Mouse (Mus musculus) A20 (cell line): ENCODE measurements around the gene Fyn.

Experiments
- DNase-seq: peaks from one replicate; pipeline ENCODE4 v3.0.0-alpha.2; 2011; ENCODE audit warnings: low read depth, low spot score

Gene Fyn

GRCm38 (mm10) chr10:39534324-39535026, 165.8 kb downstream of the Fyn start:
- no peak for DNase-seq

- no peak for DNase-seq
These were observed 166.7 kb downstream of the Fyn start for GRCm38 (mm10) chr10:39535347-39535746.

- DNase-seq = no peak
These were observed 167.6 kb downstream of the Fyn start for GRCm38 (mm10) chr10:39536258-39536657.

- DNase-seq = no peak
These were observed 171.5 kb downstream of the Fyn start for GRCm38 (mm10) chr10:39540012-39540647.

GRCm38 (mm10) chr10:39540995-39541394, 172.3 kb downstream of the Fyn start:
- no peak for DNase-seq

DNA sequence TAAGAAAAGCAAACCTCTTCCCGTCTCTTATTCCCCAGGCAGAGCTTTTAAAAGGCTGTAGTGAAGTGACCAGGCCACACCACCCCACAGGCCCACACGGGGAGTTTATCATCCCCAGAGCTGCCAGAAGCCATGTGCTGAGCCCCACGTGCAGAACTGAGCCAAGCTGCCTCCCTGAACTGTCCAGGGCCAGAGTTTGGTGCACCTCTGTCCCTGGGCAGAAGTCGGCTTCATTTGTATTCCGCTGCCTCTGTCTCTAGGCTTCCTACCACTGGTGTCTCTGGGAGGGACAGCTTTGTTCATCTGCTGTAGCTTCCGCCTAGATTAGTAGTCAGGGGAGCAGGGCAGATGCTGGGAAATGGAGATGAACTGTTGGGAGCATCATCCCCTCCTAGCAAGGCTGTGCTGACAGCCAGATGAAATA, 172.8 kb downstream of the Fyn start:
- no peak for DNase-seq

- peak; percentile 23 for DNase-seq
These were observed 173.4 kb downstream of the Fyn start for GRCm38 (mm10) chr10:39541951-39542521.

DNA sequence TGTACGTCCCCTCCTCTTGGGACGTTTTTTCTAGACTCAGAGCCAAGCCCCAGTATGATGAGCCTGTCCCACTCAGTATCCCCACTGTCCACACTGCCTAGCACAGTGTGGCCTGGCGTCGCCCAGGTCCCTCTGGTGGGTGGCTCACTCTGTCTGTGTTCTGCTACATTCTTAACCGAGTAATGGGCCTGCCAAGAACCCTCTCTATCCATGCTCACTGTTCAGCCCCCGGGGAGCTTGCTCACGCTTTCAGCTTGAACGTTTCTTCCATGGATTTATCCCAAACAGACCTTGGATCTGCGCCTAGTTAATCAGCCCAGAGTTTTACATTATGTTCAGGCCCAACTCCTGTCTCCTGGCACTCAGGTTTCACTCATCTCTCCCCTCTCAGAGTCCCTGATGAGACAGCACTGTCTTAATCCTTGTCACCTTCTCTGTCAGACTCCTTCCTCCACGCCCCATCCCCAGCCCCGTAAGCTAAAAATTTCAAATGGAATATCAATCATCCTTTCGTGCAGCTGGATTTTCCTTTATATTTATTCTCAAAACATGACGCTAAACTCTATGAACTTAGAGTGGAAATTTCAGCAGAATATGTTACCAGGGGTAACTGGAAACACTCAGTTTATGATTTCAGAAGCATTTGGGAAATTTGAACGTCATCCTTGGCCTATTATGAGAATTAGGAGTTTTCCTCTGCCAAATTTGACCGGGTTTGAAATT, 174.0 kb downstream of the Fyn start:
- DNase-seq = no peak

DNA sequence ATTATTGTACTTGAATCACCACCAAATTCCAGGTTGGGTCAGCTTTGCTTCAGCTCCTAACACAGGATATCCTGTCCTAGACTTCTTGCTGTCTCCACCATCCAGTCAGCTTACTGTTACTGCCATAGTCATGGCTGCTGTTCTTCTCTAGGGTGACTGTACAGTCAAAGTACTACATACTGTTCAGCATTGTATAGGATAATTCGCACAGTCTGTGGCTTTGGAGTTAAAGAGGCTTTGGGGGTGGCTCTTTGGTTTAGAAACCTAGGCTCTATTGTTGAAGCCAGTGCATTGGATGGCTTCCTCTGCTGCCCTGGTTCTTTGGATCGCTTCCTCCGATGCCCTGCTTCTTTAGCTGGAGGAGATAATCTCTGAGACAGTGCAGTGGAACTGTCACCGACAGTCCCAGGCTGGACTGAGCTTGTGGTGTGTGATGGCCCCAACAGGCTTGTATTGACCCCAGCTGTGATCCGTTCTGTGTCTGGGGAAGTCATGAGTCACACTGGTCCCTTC, 174.7 kb downstream of the Fyn start:
- no peak for DNase-seq

GRCm38 (mm10) chr10:39547369-39548074, 178.9 kb downstream of the Fyn start:
- DNase-seq = no peak

- DNase-seq = no peak
These were observed 182.1 kb downstream of the Fyn start for GRCm38 (mm10) chr10:39550791-39551190.

DNA sequence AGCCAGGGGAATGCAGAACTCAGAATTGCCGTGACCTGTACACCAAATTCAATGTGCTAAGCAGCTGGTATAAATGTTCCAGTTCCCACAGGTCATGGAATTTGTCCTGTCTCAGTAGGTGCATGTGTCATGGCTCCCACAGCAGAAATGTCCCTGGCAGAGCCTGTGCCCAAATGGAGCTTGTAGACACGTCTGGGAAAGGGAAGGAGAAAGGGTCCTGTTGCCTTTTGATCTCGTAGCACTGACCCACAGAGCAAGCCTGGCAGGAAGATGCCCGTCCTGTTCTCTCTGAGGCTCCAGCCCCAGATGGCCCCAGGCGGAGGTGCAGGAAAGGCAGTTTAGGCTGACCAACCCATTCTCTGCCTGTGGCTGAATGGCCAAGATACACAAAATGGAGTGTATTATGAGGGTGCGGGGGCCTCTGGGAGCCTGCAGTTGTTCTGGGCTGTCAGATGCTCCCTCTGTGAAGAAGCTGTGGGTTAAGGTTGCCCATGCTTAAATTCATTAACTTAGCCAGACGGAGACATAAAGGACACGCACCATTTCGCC, 183.1 kb downstream of the Fyn start:
- DNase-seq = no peak

- no peak for DNase-seq
These were observed 183.7 kb downstream of the Fyn start for GRCm38 (mm10) chr10:39552351-39552814.

DNA sequence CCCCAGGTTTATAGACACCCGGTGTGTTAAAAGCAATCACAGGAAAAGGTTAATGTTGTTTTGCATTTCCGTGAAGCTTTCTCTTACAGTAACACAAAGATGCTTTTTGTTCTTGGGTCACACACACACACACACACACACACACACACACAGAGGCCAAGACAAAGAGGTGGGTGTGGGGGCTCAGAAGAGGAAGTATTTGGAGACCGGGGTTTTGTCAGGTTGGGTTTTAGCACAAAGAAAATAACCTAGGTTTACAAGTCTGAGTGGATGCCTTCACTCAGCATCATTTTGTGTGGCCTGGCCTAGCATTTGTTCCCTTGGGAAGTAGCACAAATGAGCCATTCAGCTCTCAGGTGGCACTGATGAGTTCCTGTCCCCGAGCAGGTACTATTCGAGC, 184.2 kb downstream of the Fyn start:
- no peak for DNase-seq

DNA sequence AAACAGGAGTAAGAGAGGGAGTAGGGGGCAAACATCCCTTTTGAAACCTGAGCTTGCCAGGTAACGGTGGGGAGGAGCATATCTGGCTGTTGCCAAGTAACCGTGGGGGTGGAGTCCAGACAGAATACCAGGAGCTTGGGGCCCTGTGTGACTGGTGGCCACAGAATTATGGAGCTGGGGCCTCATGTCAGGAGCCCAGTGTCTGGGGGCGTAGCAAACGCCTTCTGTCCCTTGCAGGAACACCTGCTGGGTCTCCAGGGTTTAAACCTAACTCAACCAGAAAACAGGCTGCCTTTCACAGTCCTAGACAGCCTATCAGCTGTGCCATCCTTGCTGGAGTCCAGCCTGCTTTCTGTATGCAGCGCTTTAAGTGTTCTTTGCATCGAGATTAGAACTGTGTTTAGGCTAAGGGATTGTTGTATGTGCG, 186.6 kb downstream of the Fyn start:
- no peak for DNase-seq

- DNase-seq = no peak
These were observed 187.1 kb downstream of the Fyn start for GRCm38 (mm10) chr10:39555740-39556139.

DNA sequence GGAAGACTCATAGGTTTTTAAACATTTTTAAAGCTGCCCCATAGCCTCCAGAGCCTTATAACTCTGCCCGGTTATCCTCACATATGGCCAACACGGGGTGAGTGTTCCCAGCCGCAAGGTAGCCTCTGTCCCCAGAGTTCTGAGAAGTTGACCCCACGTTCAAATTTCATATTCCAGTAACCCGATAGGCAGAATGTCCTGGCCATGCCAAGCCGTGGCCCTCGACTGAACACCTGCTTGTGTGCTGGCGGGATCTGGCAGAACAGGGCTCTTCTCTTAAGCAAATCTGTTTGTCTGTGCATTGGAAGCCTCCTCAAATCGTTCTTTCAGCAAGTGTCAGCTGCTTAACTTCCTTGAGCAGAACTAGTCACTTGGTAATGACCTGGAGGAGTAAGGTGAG, 188.7 kb downstream of the Fyn start:
- DNase-seq = no peak

GRCm38 (mm10) chr10:39557851-39558250, 189.2 kb downstream of the Fyn start:
- DNase-seq = no peak

GRCm38 (mm10) chr10:39558492-39559005, 189.9 kb downstream of the Fyn start:
- DNase-seq = no peak

DNA sequence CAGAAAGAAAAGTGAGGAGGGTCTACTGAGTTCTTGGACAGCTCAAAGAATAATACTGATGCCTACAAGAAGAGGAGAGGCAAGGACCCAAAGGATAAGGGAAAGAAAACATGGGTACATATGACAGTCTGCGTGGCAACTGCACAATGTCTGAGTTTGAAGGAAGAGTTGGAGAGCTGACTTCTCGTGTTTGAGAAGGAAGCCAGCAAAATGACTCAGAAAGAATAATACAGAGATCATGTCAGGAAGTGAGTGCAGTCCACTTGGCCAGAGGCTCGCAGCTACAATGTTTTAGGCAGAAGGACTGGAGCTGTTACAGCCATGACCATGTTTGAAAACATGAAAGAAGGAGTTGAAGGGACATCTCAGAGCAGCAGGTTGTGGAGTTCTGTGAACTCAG, 190.7 kb downstream of the Fyn start:
- DNase-seq = no peak

GRCm38 (mm10) chr10:39562383-39562782, 193.7 kb downstream of the Fyn start:
- DNase-seq = no peak
